Mouse (Mus musculus) lung, adult 2 months (tissue): ENCODE data around the gene Prdm2. TPM values are rescaled to one million over a fixed set of nuclear protein-coding genes. Genes with fewer than 3 reads are reported as not detected.

Experiments
- DNase-seq: peaks from one replicate; pipeline ENCODE4 v3.0.0; 2022
- H3K4me1 ChIP-seq: fragments of 200-500 bp; 2 replicates; pipeline ENCODE4 v1.6.1; 2011; ENCODE audit warnings: low read length; ENCODE audit not compliant: control insufficient read depth, insufficient read depth
- H3K4me3 ChIP-seq: fragments of 200-500 bp; replicated peaks from 2 replicates; pipeline ENCODE3; 2011; ENCODE audit warnings: low read depth, mild to moderate bottlenecking, control low read depth, low read length; ENCODE audit errors: extremely low read depth
- CTCF ChIP-seq: fragments of 200-500 bp; IDR thresholded peaks from 2 replicates; pipeline ENCODE4 v1.5.1; 2011; ENCODE audit warnings: mild to moderate bottlenecking, low read length, control low read depth; ENCODE audit not compliant: insufficient read depth
- POLR2A ChIP-seq: fragments of 200-500 bp; IDR thresholded peaks from 2 replicates; pipeline ENCODE4 v1.6.1; 2011; ENCODE audit warnings: low read depth, mild to moderate bottlenecking, control low read depth, low read length, borderline replicate concordance; ENCODE audit errors: extremely low read depth
- WGBS: fragments of 180-500 bp; shearing (Covaris S2); methylation state at CpG from one replicate; pipeline ENCODE4 v1.1.7; 2018; 5-methylcytosine and 5-hydroxymethylcytosine counted together
- polyA plus RNA-seq: library from polyadenylated mRNA; depleted of rRNA; stranded (reverse); fragments of >200 nt; gene quantifications from 2 replicates; pipeline ENCODE4 v1.2.3, GENCODE M21; 2012; rRNA removed

The Prdm2 gene
- polyA plus RNA-seq, result 11.6 and 16.8 TPM in 2 replicates

- Histone ChIP-seq H3K4me3 (peak within 1 kb of the TSS; percentile 93), H3K4me1 (peaks cover 6% of the 10 kb centered on the region)
- peak; percentile 45; the same call in 1 of the 2 replicates for TF ChIP-seq POLR2A
- no peak for TF ChIP-seq CTCF
- peak; percentile 74 for DNase-seq
- 1% methylated on average over 87 of the region's 96 CpGs for WGBS
Measured at GRCm38 (mm10) chr4:143212341-143213174, at the start of gene Prdm2. Gene Prdm2, minus strand, starts transcription at chr4:143212995.

GRCm38 (mm10) chr4:143259718-143260349 lies 47.0 kb upstream of the Prdm2 start:
- TF ChIP-seq CTCF (no peak), POLR2A (no peak)
- no peak for DNase-seq
- 44% methylated on average over 8 of the region's 8 CpGs for WGBS
- Histone ChIP-seq H3K4me1 (no peaks in the 10 kb centered on the region), H3K4me3 (no peak overlapping the region)

- TF ChIP-seq CTCF (0 out of 2 replicates have a peak, but pooled peaks have one; percentile 7), POLR2A (no peak)
- no peaks in the 10 kb centered on the region for H3K4me1 ChIP-seq
- H3K4me3 ChIP-seq, result no peak overlapping the region
- WGBS, result 35% methylated on average over 19 of the region's 19 CpGs
- peak; percentile 39 for DNase-seq
Measured at GRCm38 (mm10) chr4:143258517-143258916, 45.7 kb upstream of the Prdm2 start.

GRCm38 (mm10) chr4:143257971-143258370 lies 45.2 kb upstream of the Prdm2 start:
- TF ChIP-seq CTCF (no peak), POLR2A (no peak)
- 46% methylated on average over 6 of the region's 6 CpGs for WGBS
- Histone ChIP-seq H3K4me1 (no peaks in the 10 kb centered on the region), H3K4me3 (no peak overlapping the region)
- DNase-seq, result no peak

- 74% methylated on average over 8 of the region's 8 CpGs for WGBS
- TF ChIP-seq POLR2A, result no peak
- no peak for TF ChIP-seq CTCF
Measured at GRCm38 (mm10) chr4:143255541-143255940, 42.7 kb upstream of the Prdm2 start.

GRCm38 (mm10) chr4:143253356-143253755 lies 40.6 kb upstream of the Prdm2 start:
- no peaks in the 10 kb centered on the region for H3K4me1 ChIP-seq
- DNase-seq, result no peak
- H3K4me3 ChIP-seq, result no peak overlapping the region
- WGBS, result 91% methylated on average over 1 of the region's 1 CpGs
- no peak for TF ChIP-seq POLR2A
- no peak for TF ChIP-seq CTCF

More at GRCm38 (mm10) chr4:143255541-143255940, 42.7 kb upstream of the Prdm2 start:
- no peak overlapping the region for H3K4me3 ChIP-seq
- DNase-seq, result no peak
- no peaks in the 10 kb centered on the region for H3K4me1 ChIP-seq

GRCm38 (mm10) chr4:143248050-143248449 lies 35.3 kb upstream of the Prdm2 start:
- DNase-seq, result no peak
- TF ChIP-seq CTCF, result peak; percentile 47
- TF ChIP-seq POLR2A, result no peak
- WGBS, result 68% methylated on average over 5 of the region's 5 CpGs

GRCm38 (mm10) chr4:143241294-143241693 lies 28.5 kb upstream of the Prdm2 start:
- Histone ChIP-seq H3K4me3 (no peak overlapping the region), H3K4me1 (no peaks in the 10 kb centered on the region; the same call in 1 of the 2 replicates)
- TF ChIP-seq CTCF, result no peak
- no peak for TF ChIP-seq POLR2A
- DNase-seq, result no peak
- WGBS, result 73% methylated on average over 9 of the region's 9 CpGs

More at GRCm38 (mm10) chr4:143248050-143248449, 35.3 kb upstream of the Prdm2 start:
- H3K4me1 ChIP-seq, result no peaks in the 10 kb centered on the region
- no peak overlapping the region for H3K4me3 ChIP-seq

GRCm38 (mm10) chr4:143239615-143240201 lies 26.9 kb upstream of the Prdm2 start:
- WGBS, result 85% methylated on average over 9 of the region's 9 CpGs
- Histone ChIP-seq H3K4me3 (no peak overlapping the region), H3K4me1 (no peaks in the 10 kb centered on the region; the same call in 1 of the 2 replicates)
- DNase-seq, result no peak
- TF ChIP-seq CTCF (no peak), POLR2A (no peak)
